Mouse (Mus musculus) kidney, adult 2 months (tissue): ENCODE measurements around the gene Cadps.

ENCODE experiments used
- CTCF ChIP-seq: fragments of 200-500 bp; conservative IDR thresholded peaks from 2 replicates; pipeline ENCODE4 v1.5.1; 2011; ENCODE audit warnings: low read depth, mild to moderate bottlenecking, control low read depth, low read length, moderate library complexity, mixed read lengths; ENCODE audit not compliant: insufficient read depth, insufficient read length
- POLR2A ChIP-seq: fragments of 200-500 bp; IDR thresholded peaks from one replicate; pipeline ENCODE4 v1.6.1; 2011; ENCODE audit warnings: low read depth, low read length, control low read depth

GRCm38 (mm10) chr14:12707395-12707794 lies 115.5 kb downstream of the Cadps start:
- TF ChIP-seq POLR2A = no peak
- no peak for TF ChIP-seq CTCF
